Mouse (Mus musculus) cerebellum, adult 2 months (tissue): ENCODE measurements around the gene Gm48552.

ENCODE experiments used
- CTCF ChIP-seq: fragments of 200-500 bp; IDR thresholded peaks from 2 replicates; pipeline ENCODE4 v1.5.1; 2011; ENCODE audit warnings: low read depth, mild to moderate bottlenecking, control low read depth, low read length, moderate library complexity, borderline replicate concordance; ENCODE audit not compliant: insufficient read depth
- POLR2A ChIP-seq: fragments of 200-500 bp; IDR thresholded peaks from 2 replicates; pipeline ENCODE4 v1.6.1; 2011; ENCODE audit warnings: low read length, control low read depth, borderline replicate concordance; ENCODE audit not compliant: insufficient read depth

- TF ChIP-seq CTCF (no peak), POLR2A (no peak)
Observed at GRCm38 (mm10) chr10:81365073-81365472, 23.7 kb upstream of the Gm48552 start.
